Mouse (Mus musculus) frontal cortex, postnatal 10 days (tissue): ENCODE results near the gene Ppp2r1b.

ENCODE experiments used
- DNase-seq, 2 experiments: peaks; one replicate each; pipeline ENCODE4 v3.0.0; 2022; ENCODE audit warnings: low spot score in 2 of 2, mixed read lengths in 1 of 2

Ppp2r1b gene

DNA sequence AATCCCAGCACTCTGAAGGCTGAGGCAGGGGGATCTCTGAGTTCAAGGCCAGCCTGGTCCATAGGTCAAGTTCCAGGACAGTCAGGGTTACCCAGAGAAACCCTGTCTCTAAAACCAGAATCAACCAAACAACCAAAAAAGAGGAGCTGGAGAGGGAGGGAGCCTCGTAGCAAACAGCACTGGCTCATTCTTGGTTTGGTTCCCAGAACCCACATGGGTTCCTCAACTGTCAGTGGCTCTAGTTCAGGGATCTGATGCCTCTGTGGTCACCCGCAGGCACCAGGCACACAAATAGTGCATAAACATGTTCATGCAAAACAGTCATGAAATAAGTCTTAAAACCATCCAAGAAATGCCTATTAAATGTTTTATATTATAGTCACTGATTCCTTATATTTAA is 23.1 kb downstream of the Ppp2r1b start:
- DNase-seq: no peak

DNA sequence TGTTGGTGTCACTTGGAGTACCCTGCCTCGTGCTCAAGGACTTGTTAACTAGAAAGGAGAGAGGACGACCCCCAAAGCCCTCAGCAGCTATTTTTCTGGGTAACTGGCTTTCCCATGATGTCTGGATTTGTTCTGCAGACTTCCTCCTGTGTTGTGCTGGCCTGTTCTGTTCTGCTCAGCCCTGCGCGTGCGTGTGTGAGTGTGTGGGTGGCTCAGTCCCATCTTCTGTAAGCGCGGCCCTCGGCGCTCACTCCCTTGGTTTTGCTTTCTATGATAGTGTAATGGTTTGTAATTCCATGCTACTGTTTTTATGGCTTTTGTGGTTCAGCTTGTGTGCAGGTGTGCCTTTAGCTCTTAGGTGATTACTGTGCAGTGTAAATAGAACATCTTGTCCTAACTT is 28.1 kb downstream of the Ppp2r1b start:
- no peak for DNase-seq

DNA sequence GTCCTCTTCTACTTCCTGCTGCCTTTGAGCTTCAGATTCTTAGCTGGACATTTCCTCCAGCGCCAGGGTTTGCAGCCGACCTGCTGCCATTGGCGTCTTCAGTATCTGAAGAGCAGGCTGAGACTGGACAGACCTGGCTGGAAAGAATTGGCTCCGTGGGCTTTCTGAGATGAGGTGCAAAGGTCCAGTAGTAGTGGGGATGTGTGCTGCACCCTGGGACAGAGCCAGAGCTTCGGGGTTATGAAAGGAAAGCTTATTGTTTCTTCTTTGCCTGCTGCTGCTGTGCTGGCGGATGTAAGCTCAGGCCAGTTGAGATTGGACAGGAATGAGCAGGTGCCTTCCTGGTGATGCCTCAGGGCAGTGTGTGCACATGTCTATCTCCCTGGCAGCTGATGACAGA is 28.9 kb downstream of the Ppp2r1b start:
- no peak for DNase-seq

DNA sequence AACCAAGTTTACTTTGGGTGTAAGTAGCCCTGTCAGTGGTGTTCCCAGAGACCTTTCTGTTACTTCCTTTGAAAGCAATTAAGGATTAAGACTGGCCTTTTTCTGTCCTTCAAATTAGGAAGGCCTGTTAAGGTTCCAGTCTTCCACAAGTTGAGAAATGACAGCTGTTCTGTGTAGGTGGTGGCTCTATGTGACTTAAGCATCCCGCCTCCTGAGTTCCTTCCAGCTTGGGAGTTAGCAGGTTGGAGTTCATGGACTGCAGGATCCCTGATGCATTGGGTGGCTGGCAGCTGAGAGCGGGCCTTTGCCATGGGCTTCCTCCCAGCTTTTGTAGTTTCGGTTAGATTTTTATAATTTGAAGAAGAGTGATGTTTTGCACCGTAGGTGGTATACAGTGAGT is 30.4 kb downstream of the Ppp2r1b start:
- no peak for DNase-seq

DNA sequence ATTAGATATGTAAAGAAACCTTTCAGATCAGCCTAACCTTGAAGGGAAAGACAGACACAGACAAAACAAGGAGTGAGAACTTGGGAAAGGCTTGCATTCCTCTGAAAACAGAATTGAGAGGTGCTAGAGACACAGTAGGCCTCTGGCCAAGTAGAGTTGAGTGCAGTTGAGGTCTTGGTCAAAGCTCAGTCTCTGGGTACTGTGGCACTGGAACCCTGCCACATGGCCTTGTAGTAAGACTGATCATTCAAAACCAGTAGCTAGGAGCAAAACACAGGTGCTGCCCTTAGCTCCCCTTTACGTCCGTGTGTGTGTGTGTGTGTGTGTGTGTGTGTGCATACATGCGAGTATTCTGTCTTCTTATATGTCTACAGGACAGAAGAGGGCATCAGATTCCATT is 31.2 kb downstream of the Ppp2r1b start:
- DNase-seq: no peak

DNA sequence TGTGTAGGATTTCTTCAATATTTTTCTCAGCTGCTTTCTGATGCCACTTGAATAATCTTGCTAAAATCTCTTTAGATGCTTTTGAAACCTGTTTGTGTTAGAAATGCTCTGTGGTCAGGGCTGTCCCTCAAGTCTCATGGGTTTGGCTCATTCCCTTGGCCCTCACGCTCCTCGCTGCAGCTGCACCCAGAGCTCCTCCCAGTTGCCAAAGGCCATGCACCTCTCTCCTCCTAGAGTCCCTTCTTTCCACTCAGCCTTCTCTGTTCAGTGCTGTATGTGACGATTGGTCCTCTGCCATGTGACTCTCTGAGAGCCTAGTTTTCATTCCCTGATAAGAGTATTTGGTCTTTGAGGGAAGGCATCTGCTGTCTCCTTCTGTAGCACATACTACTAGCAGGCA is 32.3 kb downstream of the Ppp2r1b start:
- DNase-seq: no peak

DNA sequence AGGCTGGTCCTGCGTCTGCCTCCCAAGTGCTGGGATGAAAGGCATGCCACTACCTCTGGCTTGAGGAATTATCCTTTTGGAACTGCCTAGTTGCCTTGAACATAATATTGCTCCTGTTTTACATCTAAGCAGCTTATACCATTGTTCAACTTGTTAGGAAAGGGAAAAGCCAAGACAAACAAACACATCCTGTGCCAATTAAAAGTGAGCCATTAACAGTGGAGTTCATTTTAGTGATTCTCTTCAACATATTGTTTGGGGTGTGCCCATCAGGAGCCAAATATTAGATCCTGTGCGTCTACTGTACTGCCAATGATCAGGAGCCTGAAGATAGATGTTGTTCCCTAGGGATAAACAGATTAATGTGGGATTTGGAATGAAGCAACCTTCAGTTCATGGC is 37.1 kb downstream of the Ppp2r1b start:
- no peak for DNase-seq

DNA sequence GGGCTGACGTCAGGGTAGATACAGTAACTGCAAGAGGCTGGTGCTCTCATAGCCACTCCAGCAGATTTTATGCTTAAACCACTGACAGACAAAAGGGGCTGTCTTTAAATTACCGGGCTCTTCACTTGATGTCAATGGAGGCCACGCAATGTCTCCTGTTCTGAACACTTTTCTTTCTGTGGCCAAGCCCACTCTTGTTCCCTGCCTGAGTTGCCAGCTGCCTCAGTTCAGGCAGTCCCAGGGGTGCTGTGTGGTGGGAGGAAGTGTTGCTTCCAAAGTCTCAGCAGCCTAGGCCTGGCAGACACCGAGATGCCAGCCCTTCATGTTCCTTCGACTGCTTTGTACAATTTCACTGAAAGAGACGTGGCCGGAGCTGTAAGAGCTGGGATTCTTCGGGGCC is 39.0 kb downstream of the Ppp2r1b start:
- DNase-seq: no peak

DNA sequence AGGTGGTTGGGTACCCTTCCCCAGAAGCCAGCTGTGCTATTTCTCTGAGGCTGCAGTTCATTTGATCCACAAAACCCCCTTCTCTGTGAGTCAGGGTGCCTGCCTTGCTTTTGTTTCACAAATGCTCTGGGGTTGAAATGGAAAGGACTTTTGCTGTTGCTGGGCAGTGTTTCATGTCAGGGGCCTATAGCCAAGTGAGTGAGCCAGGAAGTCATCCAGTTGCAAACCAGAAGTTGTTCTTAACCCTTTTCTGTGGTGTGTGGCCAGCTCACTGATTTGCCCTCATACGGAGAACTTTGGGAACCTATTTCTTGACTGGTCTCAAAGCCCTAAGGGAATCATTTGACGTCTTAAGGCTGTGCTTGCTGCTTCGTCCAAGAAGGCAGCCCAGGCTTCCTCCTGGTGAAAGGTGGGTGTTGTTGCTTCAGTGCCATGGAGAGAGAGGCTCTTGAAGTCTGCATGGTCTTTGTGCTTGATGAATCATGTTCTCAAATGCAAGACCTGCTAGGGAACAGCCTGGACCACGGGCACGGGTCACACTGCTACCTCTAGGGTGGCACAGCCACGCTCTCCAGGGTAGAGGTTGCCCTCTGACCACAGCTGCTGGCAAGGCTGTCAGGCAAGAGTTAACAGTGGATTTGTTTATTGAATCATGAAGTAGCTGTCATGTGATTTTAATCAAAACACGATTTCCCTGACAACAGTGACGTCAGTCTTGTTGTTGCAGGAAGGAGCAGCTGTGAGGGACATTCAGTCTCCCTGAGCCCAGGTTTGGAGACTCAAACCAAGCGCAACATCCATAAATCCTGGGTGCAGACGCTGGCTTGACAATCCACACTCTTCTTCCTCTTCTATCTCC is 39.9 kb downstream of the Ppp2r1b start:
- DNase-seq: peak in 1 of 2 experiments; percentile 25

DNA sequence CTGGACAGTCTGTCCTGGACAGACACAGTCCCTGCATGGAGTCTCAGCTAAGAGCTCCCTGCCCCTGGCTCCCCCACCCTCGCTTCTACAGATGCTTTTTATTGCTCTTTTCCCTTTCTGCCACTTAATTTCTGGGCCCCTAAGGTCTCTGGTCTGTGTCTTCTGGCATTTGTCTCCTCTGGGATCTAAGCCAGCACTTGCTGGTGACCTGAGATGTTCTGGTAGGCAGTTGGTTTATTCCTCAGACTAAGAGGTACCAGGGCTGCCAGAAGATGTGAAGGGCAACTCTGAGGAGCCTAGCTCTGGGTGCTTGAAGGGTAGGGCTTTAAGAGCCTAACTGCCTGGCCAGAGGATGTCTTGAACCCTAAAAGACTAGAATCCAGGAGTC is 40.5 kb downstream of the Ppp2r1b start:
- DNase-seq: no peak

DNA sequence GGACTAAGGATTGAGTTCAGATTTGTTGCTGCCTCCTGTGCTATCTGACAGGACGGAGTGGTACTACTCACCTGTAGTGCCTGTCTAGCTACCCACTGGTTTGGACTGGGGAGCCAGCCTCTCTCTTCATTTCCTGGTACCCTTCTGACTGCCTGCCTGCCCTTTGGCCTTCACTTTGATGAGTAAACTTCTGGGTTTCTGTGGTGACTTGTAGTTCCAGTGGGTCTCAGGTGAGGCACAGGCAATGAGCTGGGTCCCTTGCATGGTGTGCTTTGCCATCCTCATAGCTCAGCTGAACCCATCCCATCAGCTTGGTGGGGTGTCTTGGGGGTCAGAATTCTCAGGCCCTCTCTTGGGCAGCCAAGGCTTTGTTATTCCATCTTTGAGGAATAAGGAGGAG is 41.8 kb downstream of the Ppp2r1b start:
- DNase-seq: no peak

DNA sequence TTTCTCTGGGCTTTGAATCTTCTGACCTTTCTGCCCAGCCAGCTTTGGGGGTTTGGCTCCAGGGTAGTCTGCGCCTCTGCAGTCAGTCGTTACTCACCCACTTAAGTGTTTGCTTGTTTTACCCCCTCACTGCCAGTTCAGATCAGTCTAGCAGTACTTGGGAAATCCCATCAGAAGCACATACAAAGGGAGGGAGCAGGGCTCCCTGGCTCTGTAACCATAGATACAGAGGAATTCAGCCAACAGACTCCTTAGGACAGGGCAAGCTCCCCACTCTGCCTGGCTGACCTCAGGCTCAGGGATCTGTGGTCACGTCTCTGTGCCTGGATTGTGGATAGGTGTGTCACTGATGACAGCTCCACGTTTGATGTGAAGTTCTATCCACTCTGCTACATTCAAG is 42.2 kb downstream of the Ppp2r1b start:
- DNase-seq: no peak

DNA sequence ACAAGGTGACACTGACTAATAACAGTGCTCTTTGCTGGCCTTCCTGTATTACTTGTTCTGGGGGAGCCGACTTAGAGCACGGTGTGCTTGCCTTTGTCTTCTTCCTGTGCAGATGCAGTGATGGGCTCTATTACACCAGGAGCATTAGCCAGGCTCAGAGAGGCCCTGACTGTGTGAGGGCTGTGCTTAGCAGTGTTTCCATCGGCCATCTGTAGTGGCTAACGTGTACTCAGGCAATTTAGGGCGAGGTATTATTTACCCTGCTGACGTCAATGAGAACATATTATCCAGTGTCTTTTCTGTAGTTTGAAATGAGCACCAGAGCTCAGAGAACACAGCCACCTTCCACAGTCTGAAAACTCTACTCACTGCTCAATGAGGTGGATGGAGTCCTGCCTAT is 44.1 kb downstream of the Ppp2r1b start:
- no peak for DNase-seq

DNA sequence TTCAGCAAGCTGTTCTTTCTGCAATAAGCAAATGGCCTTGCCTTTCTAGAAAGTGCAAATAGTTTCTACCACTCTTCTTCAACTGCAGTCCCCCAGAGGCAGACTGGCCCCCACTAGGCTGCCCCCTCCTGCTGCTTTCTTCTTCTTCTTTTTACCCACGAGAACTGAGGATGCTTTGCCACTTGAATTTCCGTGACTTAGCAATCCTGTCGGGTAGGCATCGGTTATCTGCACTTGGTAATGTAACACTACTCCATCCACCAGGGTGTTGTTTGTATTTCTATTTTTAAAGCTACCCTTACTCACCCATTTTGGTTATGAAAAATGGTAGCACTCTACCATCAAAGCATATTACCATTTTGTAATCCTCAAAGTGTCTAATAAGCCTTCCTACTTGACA is 44.9 kb downstream of the Ppp2r1b start:
- DNase-seq: no peak

DNA sequence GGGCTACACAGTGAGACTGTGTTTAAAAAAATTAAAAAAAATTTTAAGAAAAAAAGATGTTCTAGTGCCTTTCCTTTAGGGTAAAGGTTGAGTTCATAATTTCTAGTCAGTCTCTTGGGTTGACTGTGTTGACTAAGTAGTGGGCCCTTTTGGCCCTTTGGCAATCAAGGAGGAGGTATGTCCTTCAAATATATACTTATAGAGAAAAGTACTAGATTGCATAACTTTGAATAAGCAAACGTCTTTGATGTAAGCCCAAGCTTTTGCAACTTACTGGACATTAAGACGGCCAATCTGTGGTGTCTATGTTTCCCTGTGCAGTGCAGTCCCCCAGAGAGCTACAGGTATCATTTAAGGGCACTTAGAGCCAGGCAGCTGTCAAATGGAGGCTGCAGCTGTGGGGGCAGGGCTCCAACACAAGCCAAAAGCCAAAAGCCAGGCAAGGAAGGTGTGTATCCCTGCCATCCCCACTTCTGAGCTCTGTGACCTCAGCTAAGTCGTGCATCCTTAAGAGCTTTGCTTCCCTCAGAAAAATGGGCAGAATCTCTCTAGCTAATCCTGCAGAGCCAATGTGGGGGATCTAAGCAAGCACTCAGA is 45.5 kb downstream of the Ppp2r1b start:
- DNase-seq: no peak

DNA sequence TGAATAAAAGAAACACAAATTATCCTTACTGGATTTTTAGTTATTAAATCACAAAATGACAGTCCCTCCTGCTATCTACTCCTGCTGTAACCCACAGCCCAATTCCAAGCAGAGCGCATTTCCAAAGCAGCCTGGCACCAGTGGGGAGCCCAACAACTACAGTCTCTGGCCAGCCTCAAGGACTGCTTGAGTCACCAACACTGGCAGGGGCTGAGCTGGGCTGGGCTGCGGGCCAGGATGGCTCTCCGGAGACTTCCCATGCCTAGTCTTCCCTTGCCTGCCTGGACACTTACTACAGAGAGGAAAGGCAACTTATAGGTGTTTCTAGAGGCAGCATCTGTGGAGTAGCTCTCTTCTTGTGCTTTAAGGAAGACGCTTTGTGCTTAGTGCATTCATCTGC is 48.6 kb downstream of the Ppp2r1b start:
- peak in 1 of 2 experiments; percentile 49 for DNase-seq

DNA sequence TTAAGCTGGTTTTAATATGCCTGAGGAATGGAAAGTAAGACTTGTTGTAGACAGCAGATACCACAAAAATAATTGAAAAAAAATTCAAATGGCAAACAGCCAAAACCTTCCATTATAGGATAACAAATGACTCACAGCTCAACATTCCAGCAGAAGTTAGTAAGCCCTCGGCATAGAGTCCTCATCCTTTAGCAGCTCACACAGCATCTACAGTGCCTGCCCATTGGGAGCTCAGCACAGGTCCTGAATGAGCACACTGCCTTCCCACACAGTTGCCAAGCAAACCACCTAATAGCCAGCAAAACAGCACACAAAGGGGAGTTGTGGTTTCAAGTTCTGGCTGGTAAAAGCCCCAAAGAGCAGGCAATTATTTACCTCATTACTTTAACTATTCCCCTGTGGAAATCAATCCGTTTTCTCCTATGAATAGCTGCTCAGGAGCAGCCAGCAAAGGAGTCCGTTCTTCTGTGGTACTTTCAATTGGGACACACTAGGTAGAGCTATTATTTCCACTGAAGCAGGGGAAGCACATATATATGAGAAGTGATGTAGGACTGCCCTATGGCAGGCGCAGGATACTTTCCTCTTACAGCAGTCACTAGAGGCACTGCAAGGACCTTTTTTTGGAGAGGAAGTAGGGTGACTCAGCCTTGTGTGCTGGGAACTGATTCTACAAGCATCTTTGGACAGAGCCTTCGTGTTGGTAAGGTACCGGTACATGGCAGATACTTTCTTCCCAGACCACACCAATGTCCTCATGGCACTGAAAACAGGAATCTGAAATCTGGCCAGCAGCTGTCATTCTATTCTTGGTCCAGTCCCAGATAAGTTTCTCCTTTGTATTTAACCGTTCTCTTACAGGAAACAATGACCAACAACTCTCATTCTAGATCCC is 55.2 kb downstream of the Ppp2r1b start:
- DNase-seq: no peak

DNA sequence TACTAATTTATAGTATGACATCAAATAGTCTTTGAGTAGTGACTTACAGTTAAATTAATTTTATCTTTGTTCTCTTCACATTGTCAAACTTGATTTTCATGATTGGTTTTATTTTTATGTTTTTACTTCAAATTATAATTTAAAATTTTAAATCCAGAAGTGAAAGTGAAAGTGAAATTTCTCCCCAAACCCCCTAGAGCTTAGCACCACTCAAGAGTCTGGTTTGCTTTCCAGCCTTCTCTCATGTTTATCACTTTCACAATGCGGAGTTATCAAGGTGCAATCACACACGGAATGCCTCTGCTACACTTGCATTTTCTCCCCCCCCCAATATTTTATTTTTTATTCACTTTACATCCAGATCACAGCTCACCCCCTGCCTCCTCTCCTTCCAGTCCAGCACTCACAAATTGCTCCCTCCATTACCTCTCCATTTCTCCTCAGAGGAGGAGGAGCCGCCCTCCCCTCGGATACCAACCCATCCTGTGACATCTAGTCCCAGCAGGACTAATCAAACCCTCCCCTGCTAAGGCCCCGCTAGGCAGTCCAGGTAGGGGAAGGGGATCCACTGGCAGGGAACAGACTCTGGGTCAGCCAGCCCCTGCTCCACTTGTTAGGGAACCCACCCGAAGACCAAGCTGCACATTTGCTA is 59.2 kb downstream of the Ppp2r1b start:
- DNase-seq: no peak

DNA sequence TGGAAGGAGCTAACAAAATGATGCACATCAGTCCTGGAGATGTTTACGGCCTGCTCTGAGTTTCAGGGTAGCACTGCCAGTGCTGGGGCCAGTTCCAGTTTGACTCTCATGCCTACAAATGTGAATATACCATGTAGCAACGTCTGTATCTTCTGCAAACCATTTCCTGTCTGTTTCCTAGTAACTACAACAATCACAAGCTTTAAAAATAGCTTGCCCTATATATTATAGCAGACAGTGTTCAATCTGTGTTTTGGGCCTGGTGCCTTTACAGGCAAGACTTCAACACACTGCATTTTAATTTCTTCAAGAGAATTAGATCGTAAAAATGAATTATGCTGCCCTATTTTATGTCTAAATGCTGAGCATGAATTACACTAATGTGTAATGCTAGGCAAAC is 60.2 kb downstream of the Ppp2r1b start:
- DNase-seq: no peak

DNA sequence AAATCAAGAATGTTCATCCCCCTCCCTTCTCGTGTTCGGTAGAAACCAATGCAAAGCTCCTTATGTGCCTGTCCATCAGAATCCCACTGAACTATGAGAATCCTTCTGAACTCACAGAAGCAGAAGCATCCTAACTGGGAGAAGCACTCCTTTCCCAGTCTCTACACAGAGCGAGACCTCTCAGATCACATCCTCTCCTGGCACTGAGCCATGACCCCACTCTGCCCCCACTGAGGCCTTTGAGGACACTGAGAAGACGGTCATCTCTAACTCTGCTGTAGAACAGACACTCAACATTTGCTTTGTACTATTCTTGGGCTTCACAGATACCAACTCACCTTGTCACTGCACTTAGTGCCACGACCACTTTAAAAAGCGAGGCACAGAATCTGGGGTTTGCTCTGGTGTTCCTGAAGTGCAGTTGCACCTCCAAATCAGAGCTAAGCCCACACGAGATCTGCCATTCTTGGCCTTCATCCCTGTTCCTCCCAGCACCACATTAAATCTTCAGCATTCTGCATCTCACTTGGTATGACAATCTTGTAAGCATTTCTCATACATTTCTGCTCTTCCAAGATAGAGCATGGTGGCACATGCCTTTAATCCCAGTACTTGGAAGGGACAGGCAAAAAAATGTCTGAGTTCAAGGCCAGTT is 66.9 kb downstream of the Ppp2r1b start:
- no peak for DNase-seq

DNA sequence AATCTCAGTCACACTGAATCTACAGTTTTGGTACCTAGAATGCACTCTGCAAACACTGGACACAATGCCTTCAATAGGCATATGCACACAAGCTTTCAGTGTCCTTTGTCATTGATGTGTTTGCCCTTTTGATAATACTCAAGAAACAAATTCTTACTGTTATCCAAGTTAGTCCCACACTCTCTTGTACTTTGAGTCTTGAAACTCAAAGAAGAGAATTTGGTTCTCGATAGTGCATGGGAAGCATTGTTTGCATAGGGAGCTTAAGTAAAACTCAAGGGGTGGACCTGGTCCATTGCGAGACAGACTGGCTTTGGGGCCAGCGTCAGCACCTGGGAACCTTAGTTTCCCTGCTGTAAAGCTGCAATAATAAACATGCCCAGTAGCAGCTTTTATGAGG is 73.0 kb downstream of the Ppp2r1b start:
- no peak for DNase-seq

DNA sequence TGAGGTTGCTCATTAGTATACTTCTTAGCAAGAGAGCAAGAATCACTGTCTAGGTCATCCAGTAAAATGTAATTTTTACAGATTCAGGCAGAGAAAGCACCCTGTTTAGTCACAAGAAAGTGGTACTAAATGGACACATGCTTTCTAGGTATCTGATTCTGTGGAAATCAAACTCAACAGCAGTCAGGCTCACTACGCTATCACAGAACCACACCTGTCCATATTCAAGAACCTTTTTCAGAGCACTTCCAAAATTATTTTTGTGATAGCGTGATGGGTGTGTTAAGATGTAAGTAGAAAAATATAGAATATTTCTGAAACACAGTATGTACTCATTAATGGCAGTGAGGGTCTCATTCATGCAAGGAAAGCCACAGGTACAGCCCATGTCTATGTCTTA is 74.5 kb downstream of the Ppp2r1b start:
- no peak for DNase-seq
